Mouse (Mus musculus): ENCODE measurements at regions not wholly inside any gene's neighbourhood (a gene's known extent, or its start where the extent isn't known, plus 50 kb on each side); places are given as distances from the start of the nearest gene placed in this dataset.
"Not testable (repeated sequence)": the region's sequence is repeated elsewhere in the genome, so short reads cannot be mapped to it uniquely, and the experiment has no call there.

DNA sequence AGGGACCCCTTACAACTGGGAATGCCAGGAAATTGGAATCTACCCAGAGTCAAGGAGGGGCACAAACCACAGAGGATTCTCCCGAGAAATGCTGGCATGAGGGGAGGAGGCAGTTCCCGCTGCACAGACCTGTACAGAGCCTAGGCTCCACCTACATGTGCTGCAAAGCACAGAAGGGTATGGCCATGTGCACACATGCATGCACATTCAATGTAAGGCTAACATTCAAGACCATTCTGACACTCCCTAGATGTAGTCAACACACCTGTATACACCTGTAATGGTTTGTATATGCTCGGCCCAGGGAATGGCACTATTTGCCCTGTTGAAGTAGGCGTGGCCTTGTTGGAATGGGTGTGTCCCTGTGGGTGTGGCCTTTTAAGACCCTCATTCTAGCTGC is 238.0 kb downstream of the Prex1 start:
- DNase-seq (ENCODE audit: low spot score) = no peak

GRCm38 (mm10) chr2:166474601-166475000 is 239.0 kb downstream of the Prex1 start:
- no peak for DNase-seq (ENCODE audit: low spot score)

DNA sequence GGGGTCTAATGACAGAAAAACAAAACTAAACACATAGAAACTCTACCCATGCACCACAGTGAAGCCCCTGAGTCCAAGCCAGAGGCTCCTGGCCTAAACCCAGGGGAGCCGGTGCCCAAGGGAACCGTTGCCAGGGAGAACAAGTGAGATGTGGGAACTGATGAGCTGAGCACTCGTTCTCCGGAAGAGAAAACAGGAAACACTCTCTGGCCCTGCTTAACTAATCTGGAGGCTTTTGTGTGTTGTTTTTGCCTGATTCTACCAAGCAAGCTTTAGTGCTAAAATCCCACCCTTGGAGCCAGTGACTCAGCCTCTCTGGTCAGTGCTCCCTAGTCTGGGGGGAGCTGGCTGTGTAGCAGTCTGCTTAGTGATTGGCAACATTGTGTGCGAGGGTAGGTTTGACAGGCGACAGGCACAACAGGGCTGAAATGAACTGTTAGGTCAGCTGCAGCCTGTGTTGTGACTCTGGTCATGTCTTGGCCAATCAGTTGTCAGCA is 242.3 kb downstream of the Prex1 start:
- DNase-seq (ENCODE audit: low spot score) = no peak

DNA sequence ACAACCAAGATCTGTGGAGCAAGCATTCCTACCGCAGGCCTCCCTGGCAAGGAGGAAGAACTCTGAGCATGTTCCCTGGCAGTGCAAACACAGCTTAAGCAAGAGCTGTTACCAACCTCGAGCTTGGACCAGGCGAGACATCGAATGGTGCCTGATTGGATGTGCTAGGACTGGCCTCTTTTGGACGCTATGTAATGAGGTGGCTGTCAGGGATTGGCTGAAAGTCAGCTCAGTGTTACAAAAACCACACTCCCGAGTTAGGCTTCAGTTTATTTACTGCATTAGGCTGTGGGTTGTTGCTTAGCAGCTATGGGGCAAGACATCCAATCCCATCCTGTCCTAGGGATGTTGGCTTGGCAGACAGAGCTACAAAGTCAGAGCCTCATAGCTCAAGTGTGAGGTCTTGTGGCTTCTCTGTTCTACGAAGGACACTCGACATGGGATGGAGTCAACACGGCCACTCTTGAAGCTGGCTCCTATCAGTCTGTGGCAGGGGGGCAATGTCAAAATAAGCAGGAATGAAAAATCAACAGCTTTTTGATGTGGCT is 244.5 kb downstream of the Prex1 start:
- no peak for DNase-seq (ENCODE audit: low spot score)

DNA sequence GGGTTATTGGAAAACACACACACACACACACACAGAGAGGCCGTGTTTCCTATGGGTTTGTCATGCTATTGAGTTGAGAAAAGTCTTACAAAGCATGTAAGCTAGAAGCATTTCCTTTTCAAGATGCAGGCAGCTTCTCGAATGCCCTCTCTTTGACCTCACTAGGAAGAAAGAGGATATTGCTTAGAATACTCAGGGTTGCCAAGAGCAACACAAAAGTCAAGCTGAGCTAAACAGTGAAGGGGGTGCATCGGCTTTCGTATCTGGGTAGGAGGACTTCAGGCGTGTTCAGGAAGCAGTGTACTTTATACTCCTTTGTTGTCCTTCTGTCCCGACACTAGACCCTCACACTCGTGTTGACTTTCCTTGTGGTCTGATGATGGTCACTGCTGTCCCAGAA is 246.5 kb downstream of the Prex1 start:
- DNase-seq (ENCODE audit: low spot score) = no peak

GRCm38 (mm10) chr2:166465531-166465930 is 248.1 kb downstream of the Prex1 start:
- no peak for DNase-seq (ENCODE audit: low spot score)

- no peak for DNase-seq (ENCODE audit: low spot score)
These were observed 250.1 kb downstream of the Prex1 start for GRCm38 (mm10) chr2:166463539-166463938.

- DNase-seq (ENCODE audit: low spot score) = no peak
These were observed 251.7 kb downstream of the Prex1 start for GRCm38 (mm10) chr2:166461956-166462355.

GRCm38 (mm10) chr2:166461103-166461502 is 252.5 kb downstream of the Prex1 start:
- DNase-seq (ENCODE audit: low spot score) = no peak

DNA sequence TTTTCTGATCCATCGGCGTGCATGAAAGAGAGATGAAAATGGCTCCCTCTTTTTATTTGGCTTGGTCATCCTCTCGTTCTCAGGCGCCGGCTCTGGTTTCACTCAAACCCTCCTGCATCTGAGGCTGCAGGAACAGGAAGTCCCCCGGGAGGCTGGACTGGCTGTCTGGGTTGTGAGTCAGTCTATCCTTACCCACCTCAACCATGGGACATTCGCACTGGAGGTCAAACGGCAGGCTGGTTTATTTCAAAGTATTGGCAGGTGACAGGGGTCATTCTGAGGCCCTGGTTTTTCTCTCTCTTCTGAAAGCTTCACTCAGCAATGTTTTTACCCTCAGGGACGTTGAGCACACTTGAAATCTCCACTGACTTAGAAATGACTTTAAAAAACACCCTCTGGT is 253.7 kb downstream of the Prex1 start:
- peak; percentile 68 for DNase-seq (ENCODE audit: low spot score)

GRCm38 (mm10) chr2:166458953-166459352 is 254.7 kb downstream of the Prex1 start:
- DNase-seq (ENCODE audit: low spot score) = no peak

GRCm38 (mm10) chr2:166457381-166458172 is 256.1 kb downstream of the Prex1 start:
- no peak for DNase-seq (ENCODE audit: low spot score)

DNA sequence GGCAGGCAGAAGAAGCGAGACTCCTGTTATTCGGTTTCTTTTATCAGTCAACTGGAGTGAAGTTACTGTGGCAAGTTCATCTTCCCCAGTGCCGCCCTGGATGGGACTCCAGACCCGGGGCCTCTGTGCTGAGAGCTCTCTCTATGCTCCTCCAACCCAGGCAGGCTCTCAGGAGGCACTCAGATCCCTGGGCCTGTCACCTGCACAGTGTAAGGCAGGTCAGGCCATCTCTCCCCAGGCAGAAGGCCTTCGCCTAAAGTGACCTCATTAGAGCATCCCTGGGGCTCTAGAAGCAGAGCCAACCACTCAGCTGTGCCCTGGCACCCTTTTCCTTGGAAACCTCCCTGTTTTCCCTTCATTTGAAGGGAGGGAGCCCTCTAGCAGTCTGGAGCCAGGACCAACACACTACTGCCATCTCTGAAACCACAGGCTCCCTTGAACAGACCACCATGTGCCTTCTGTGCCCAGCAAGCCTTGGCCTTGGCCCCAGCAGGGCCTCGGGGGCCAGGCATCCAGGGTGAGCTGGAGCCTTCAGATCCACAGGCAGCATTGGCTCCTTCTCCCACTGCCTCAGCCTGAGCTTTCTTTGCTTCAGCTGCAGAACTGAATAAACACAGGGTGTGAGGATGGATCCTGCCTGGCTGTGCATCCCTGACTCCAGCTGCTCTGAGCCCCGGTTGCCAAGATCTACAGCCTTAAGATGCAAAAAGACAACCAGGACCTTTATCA is 259.3 kb downstream of the Prex1 start:
- not testable (repeated sequence) for DNase-seq (ENCODE audit: low spot score)

DNA sequence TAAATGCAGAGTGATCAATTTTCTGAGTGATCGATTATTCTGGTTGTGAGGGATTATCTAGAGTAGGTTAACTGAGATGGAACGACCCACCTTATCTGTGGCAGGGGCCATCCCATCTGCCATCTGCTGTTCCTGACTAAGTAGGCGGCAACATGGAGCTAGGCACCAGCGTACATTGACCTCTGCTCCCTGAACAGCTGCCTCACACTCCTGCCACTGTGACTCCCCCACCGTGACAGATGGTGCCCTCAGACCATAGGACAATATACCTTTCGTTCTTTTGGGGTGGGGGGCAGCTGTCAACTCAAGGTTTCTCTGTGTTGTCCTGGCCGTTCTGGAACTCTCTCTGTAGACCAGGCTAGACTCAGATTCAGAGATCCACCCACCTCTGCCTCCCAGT is 262.7 kb downstream of the Prex1 start:
- DNase-seq (ENCODE audit: low spot score) = no peak

DNA sequence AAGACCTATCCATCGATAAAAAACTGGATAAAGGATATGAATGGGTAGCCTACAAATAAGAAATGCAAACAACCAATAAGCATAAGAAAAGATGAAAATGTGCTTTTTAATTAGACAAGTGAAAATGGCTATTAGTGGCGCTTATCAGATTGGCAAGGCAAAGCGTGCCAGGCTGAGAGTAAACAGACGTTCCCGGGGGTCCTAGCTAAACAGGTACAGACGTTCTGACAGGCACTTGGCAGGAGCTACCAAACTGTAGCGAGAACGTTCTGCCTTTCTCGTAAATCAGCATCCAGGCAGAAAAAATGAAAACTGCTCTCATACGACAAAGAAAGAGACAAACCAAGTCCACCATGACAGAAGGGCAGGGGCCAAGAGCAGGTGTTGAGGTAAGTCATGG is 263.3 kb downstream of the Prex1 start:
- no peak for DNase-seq (ENCODE audit: low spot score)

DNA sequence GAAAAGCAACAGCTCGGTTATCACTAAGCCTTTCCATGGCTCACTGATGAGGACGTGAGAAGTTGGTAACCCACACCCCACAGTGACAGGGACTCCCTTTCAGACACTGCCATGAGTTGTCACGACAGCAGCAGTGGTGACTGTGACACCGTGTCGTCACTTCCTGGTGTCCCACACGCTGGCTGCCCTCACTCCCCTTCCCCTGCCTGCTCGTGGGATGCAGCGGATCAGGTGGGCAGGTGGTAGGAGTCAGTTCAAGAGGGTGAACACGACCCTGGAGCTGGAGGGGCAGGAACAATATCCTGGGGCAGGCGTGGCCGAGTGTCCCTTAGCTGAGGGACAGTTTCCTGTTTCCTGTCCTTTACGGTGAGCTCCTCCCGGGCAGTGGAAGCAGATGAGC is 264.9 kb downstream of the Prex1 start:
- no peak for DNase-seq (ENCODE audit: low spot score)

GRCm38 (mm10) chr2:166448161-166448560 is 265.5 kb downstream of the Prex1 start:
- no peak for DNase-seq (ENCODE audit: low spot score)

- DNase-seq (ENCODE audit: low spot score) = no peak
These were observed 267.1 kb downstream of the Prex1 start for GRCm38 (mm10) chr2:166446536-166446935.

DNA sequence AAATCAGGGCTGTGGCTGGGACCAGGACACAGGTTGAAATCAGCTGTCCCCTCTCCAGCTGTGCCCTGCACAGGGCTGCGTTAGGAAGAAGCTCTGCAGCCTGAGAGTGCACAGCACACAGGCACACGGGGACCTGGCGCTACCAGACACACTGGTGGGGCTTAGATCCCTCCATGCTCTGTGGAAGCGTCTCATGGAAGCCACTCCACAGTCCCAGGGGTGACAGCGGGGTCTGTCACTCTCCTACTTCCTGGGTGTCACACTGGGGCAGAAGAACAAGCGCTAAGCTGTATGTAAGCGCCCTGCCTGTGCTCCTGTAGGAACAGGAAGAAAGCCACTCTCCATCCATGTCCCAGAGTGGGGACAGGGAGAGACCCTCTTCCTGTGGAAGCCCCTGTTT is 267.8 kb downstream of the Prex1 start:
- not testable (repeated sequence) for DNase-seq (ENCODE audit: low spot score)

DNA sequence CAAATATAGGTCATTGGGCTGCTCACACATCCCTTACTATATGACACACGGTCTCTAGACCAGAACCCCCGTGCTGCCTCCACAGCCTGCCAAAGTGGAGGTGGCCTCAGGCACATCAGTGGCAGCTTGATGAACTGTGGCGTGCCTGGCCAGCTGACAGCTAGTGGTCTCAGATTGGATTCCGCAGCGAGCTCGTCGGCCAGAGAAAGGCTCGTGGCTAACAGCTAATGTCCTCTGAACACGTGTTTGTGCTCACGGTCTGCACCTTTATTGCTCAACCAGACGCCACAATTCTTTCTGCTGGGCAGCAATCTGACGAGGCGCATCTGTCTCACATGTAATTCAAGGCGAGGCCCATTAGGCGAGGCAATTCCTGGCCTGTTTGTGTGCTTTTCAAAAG is 270.6 kb downstream of the Prex1 start:
- DNase-seq (ENCODE audit: low spot score) = no peak

GRCm38 (mm10) chr2:166439847-166440775 is 273.5 kb downstream of the Prex1 start:
- no peak for DNase-seq (ENCODE audit: low spot score)

DNA sequence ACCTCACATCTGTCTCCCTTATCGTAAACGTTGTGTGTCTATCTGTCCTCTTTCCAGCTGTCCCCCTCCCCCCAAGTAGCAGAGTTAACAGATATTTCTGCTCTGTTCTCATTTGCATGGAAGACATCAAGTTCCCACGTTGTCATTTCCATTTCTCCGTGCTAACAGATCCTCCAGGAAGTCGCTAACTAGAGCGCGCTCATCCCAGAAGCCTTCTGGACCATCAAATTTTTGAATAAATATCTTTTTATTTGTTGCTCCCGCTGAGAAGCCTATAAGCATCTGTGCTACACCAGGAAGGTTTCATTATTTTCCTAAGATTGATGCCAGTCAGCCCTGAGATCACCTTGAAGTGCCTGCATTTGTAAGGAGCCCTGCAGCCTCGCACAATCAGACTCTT is 275.4 kb downstream of the Prex1 start:
- DNase-seq (ENCODE audit: low spot score) = no peak

Measured in yolk sac, embryonic 10.5 days (tissue).